Mouse (Mus musculus): ENCODE data around the gene Cirbp.

The Cirbp gene

GRCm38 (mm10) chr10:80165392-80166128 is at the start of gene Cirbp:
TSS of gene Cirbp (plus strand) at chr10:80165985.
- no peak for DNase-seq (ENCODE audit: low spot score in 2 of 2)

DNA sequence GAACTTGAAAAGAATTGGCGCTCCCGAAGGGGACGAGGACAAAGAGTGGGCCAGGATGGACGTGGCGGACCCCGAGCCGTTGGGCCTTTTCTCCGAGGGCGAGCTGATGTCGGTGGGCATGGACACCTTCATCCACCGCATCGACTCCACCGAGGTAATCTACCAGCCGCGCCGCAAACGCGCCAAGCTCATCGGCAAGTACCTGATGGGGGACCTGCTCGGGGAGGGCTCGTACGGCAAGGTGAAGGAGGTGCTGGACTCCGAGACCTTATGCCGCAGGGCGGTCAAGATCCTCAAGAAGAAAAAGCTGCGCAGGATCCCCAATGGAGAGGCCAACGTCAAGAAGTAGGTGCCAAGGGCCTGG is 49.2 kb upstream of the Cirbp start:
- no peak for DNase-seq (ENCODE audit: low spot score in 2 of 2)

DNA sequence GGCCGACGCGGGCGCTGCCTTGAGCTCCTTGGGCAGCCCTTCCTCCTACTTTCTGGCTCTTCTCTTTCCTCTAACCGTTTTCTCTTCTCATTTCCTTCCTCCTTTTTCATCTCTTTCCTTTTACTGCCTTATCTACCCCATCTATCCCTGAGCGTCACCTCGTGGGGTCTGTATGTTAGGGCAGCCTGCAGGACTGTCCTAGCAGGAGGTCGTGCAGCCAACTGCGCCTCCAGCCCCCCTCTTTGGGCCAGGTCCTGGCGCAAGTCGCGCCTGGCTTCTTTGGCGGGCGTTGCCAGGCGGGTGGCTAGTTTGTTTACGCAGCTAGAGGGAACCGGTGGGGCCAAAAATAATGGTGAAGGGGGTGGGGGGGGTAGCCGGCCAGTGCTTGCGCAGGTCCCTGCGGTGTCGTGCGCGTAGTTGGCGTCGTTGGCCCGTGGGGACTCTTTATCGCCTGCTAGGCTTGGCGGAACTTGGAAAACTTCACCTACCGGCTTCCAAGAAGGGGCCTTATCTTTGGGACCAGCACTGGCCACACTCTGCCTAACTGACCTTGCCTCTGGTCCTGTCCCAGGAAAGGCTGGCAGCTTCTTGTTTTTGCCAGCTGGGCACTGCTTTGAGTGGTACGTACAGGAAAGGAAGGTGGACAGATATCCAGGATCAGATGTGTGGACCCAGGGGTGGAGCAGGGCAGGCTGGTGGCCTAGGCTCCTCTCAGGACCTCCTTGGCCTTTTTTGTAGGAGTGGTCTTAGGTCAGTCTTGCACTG is 48.7 kb upstream of the Cirbp start:
- DNase-seq (ENCODE audit: low spot score in 2 of 2): no peak

GRCm38 (mm10) chr10:80117736-80118135 is 48.0 kb upstream of the Cirbp start:
- DNase-seq (ENCODE audit: low spot score in 2 of 2): no peak

DNA sequence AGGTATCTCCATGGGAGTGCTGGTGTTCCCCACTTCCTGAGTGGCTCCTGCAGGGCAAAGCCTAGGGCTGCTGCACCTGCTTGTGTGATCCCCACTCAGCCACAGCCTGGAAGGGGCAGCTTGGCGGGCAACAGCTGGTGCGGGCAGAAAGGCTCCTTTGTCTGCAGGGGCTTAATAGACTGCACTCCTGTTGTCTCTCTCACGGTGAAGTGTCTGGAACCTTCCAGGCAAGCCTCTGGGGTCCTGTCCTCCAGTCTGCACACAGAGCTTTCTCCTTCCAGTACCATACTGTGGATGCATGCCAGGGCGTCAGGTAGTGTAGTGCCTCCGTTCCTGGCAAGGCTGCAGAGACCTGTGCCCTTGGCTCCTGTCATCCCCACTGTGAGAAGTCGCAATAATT is 47.2 kb upstream of the Cirbp start:
- no peak for DNase-seq (ENCODE audit: low spot score in 2 of 2)

GRCm38 (mm10) chr10:80120146-80120545 is 45.6 kb upstream of the Cirbp start:
- no peak for DNase-seq (ENCODE audit: low spot score in 2 of 2)

DNA sequence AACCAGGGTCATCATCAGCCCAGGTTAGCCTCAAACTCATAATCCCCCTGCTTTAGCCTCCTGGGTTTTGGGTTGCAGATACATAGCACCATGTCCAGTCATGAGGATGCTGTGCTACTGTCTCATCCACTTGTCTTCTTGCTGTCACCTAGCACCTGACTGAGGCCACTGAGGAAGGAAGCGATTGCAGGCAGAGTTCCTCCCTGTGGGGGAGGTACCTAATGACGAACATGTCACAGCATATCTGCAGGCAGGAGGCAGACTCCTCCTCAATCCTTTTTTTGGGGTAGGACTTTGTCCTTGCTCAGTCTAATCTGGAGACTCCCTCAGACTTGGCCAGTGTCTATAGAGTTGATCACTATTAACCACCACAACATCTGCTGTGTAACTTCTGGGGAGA is 44.1 kb upstream of the Cirbp start:
- no peak for DNase-seq (ENCODE audit: low spot score in 2 of 2)

GRCm38 (mm10) chr10:80123932-80124562 is 41.7 kb upstream of the Cirbp start:
- no peak for DNase-seq (ENCODE audit: low spot score in 2 of 2)

- DNase-seq (ENCODE audit: low spot score in 2 of 2): no peak
Measured at GRCm38 (mm10) chr10:80127920-80128319, 37.9 kb upstream of the Cirbp start.

DNA sequence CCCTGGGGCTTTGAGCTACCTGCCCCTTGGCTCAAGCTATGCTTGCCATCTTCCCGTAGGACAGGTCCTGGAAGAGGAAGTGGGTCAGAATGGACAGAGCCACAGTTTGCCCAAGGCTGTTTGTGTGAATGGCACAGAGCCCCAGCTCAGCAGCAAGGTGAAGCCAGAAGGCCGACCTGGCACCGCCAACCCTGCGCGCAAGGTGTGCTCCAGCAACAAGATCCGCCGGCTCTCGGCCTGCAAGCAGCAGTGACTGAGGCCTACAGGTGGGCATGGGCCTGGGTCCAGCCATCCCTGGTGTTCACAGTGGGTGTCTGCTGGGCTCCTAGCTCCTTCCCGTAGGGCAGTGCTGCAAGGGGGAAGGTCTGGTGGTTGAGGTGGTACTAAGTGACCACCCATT is 35.9 kb upstream of the Cirbp start:
- no peak for DNase-seq (ENCODE audit: low spot score in 2 of 2)

GRCm38 (mm10) chr10:80130403-80131031 is 35.3 kb upstream of the Cirbp start:
- no peak for DNase-seq (ENCODE audit: low spot score in 2 of 2)

- DNase-seq (ENCODE audit: low spot score in 2 of 2): peak in 1 of 2 experiments; percentile 50
Measured at GRCm38 (mm10) chr10:80131316-80131951, 34.4 kb upstream of the Cirbp start.

DNA sequence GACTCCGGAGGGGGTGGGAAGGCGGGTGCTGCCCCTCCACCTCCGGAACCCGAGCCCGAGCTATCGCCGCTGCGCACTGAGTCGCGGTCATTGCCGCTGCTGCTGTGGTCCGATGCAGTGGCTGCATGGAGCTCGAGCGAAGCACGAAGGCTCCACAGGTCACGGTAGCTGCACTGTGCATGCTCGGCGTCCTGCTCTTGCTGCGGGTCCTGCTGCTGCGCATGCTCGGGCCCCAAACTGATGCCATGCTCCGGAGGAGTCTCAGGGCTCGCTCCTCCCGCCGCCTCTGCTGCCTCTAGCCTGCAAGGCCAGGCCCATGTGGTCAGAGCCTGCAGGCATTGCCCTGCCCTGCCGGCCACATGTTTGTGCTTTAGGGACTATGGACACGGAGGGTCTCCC is 33.8 kb upstream of the Cirbp start:
- no peak for DNase-seq (ENCODE audit: low spot score in 2 of 2)

DNA sequence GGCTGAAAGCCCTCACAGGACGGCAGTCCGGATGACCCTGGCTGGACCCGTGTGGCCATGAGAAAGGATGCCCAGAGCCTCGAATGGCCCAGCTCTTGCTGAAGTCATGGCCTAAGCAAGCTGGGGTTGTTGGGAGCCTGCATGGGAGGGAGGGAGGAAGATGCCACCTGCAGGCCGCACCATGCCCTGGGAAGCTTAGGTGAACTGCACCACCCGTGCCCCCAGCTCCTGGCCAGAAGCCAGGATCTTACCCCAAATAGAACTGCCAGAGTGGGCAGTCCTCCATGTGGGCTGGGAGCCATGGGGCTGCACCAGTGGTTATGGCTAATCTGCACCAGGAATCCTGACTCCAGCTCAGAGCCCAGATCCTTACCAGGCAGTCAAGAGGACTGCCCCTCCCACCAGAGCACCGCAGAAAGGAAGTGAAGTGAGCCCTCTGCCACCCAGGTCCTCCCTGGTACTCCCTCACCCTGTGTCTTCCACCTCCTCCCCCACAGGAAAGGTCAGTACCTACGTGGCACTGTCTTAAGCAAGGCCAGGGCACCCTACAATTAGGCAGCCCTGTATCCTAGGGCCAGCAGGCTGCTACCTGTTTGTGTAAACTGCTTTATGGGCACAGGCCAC is 32.4 kb upstream of the Cirbp start:
- no peak for DNase-seq (ENCODE audit: low spot score in 2 of 2)

- DNase-seq (ENCODE audit: low spot score in 2 of 2): no peak
Measured at GRCm38 (mm10) chr10:80134421-80134820, 31.4 kb upstream of the Cirbp start.

- no peak for DNase-seq (ENCODE audit: low spot score in 2 of 2)
Measured at GRCm38 (mm10) chr10:80135161-80135560, 30.6 kb upstream of the Cirbp start.

DNA sequence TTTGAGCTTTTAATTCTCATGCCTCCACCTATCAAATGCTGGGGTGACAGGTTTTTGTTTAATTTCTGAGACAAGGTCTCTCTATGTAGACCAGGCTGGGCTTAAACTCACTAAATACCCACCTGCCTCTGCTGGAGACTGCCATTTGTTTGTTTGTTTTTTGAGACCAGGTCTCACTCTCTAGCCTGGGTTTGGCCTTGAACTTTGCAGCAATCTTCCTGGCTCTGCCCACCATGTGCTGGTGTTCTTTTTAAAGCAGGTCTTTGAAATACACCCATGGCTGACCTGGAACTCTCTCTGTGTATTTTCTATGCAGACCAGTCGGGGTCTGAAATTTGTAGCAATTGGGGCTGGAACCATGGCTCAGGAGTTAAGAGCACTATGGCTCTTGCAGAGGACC is 30.1 kb upstream of the Cirbp start:
- DNase-seq (ENCODE audit: low spot score in 2 of 2): no peak

- no peak for DNase-seq (ENCODE audit: low spot score in 2 of 2)
Measured at GRCm38 (mm10) chr10:80136179-80136951, 29.4 kb upstream of the Cirbp start.

GRCm38 (mm10) chr10:80136952-80137625 is 28.7 kb upstream of the Cirbp start:
- peak in 1 of 2 experiments; percentile 37 for DNase-seq (ENCODE audit: low spot score in 2 of 2)
